Mouse (Mus musculus) retina, postnatal 1 day (tissue): ENCODE measurements at regions not wholly inside any gene's neighbourhood (a gene's known extent, or its start where the extent isn't known, plus 50 kb on each side); places are given as distances from the start of the nearest gene placed in this dataset.
A peak's percentile ranks its signal among the peaks of the same experiment; 100 is the strongest.

Source experiments
- DNase-seq: peaks from one replicate; pipeline ENCODE4 v3.0.0-alpha.2; 2012

GRCm38 (mm10) chr10:125726546-125726945 is 239.4 kb upstream of the Lrig3 start:
- no peak for DNase-seq

DNA sequence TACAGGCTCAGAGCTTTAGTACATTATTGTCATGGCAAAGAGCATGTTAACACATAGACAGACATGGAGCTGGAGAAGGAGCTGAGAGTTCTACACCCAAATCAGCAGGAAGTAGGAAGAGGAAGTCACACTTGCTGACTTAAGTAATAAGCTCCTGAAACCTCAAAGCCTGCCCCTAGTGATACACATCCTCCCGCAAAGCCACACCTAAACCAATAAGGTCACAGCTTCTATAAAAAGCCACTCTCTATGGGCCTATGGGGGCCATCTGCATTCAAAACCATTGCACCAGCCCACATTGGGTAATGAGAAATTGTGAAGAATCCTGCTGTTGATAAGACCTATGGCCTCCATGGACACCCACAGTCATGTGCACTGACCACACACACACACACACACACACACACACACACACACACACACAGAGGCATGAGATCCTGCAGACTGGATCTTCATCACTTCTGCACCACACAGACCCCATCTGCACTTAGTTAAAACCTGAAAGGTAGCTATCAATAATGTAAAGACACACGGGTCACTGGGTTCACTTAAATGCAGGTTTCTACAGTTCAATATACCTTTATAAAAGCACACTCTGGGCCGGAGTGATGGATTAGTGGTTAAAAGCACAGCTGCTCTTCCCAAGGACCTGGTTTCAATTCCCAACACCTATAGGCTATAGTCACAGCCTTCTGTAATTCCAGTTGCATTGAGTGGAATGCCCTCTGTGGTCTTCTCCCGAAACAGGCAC is 230.0 kb upstream of the Lrig3 start:
- DNase-seq, result no peak

- no peak for DNase-seq
These were observed 222.8 kb upstream of the Lrig3 start for GRCm38 (mm10) chr10:125743181-125743580.

- DNase-seq, result no peak
These were observed 216.9 kb upstream of the Lrig3 start for GRCm38 (mm10) chr10:125749031-125749585.

DNA sequence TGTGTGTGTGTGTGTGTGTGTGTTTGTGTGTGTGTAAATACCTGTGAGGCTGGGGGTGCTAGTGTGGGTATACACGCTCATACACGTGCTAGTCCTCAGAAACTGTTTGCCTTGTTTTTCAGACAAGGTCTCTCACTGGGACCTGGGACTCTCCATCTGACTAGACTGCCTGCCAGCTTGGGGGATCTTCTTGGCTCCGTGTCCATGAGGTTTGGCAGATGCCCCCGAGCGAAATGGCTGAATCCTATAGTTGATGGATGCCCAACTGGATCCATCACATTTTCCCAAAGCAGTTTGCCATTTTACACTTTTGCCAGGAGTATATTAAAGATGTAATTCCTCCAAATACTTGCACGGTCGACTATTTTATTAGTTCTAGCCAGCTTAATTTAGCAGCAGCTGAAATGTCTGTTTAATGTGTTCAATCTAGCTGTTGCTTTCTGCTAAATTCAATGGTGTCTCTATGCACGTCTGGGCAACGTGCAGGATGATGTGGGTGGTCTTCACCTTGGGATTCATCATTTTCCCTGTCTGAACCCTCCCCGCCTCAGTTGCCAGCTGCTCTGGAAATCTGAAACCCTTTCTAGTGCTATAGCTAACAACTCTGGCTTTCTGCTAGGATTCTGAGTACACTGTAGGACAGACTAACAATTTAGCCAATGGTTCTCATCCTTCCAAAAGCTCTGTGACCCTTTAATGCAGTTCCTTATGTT is 213.3 kb upstream of the Lrig3 start:
- DNase-seq, result no peak

DNA sequence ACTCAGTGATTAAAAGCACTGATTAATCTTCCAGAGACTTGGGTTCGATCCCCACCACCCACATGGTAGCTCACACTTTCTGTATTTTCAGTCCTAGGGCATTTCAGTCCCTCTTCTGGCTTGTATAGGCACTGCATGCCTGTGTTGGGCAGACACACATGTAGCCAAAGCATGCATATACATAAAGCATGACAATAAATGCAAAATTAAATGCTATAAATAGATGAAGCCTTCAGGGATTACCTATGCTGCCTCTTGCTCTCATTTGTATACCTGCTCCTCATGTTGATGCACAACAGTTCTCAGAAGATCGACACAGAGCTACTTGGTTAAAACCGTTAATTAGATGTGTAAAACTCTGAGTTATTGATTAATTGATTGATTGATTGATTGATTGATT is 206.8 kb upstream of the Lrig3 start:
- no peak for DNase-seq

GRCm38 (mm10) chr10:125762367-125763068 is 203.4 kb upstream of the Lrig3 start:
- peak; percentile 42 for DNase-seq

GRCm38 (mm10) chr10:125764402-125765102 is 201.4 kb upstream of the Lrig3 start:
- DNase-seq, result peak; percentile 69

GRCm38 (mm10) chr10:125765103-125765820 is 200.7 kb upstream of the Lrig3 start:
- no peak for DNase-seq

DNA sequence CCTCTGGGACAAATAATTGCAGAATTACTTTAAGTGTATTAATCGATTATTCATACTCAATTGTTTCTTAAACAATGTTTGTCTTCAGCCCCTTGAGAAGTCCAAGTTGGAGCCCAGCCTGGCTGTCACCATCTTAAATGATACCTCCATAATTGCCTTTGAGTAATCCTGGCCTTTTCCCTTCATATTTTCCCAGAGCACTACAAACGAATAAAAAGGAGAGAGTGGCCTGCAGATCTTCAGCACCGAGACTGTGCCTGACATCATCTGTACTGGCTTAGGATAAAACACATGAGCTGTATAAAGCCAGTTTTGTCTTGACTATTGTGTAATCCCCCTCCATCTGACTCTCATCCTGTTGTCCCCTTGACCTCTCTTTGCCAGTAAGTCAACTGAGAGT is 197.7 kb upstream of the Lrig3 start:
- DNase-seq, result no peak

DNA sequence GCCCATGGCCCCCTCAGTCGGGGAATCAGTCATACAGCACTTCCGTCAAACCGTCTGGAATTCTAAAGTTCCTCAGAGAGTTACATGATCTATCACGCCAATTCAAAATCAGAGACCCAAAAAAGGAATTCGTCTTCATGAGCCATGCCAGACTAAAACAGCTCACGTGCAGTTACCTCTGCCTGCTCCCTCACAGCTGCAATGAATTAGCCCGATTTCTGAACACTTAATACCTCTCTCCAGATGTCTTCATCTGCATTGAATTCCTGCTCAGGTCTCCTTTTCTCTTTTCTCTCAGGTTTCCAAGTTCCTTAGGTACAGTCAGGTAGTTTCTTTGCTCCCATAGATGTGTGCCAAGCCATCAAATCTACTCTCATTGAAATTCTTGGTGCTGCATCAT is 192.4 kb upstream of the Lrig3 start:
- DNase-seq, result no peak

DNA sequence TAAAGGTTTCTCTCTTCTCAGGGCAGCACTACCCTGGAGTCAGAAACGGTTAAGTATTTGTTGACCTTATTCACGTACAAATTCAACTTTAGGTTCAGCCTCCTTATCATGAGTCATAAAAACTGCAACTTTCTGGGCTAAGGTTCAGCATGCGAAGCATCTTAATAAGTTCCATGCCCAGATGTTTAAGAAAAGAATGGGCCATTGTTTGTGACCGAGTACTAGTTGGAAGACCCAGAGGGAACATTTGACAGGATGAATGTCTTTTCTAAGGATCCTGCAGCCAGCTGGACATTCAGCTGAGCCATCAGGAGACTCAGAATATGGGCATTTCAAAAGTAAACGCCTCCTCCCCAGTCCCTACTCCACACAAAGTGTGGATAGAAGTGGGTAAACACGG is 183.5 kb upstream of the Lrig3 start:
- no peak for DNase-seq

GRCm38 (mm10) chr10:125784896-125785295 is 181.1 kb upstream of the Lrig3 start:
- peak; percentile 73 for DNase-seq

- peak; percentile 79 for DNase-seq
These were observed 180.3 kb upstream of the Lrig3 start for GRCm38 (mm10) chr10:125785448-125786196.

DNA sequence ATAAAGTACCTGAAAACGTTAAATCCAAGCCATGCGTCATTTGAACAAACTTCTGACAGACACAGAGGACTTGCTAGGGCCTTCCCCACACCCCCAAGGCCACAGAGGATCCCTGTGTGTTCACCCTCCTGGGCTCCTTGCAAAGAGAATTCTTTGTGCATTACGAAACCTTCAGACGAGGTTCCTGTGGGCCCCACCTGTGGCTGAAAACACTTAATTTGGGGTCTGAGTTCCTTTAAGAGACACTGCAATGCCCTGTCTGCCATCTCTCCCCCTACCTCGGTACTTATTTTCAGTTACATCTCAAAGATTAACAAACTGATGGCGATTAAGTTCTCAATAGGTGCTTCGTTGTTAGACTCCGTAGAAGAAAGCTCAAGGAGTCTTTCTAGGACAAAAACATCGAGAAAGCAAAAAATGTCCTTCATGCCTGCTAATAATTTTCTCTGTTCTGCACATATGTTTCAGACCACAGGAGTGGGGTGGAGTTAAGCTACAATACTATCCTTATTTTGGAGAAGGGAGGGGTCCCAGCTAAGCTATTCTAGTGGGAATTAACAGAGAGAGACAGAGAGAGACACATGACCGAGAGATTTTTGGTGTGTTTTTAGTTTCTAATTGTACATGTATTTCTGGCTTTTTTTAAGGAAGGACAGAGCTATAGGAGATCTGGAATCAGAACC is 179.6 kb upstream of the Lrig3 start:
- no peak for DNase-seq

DNA sequence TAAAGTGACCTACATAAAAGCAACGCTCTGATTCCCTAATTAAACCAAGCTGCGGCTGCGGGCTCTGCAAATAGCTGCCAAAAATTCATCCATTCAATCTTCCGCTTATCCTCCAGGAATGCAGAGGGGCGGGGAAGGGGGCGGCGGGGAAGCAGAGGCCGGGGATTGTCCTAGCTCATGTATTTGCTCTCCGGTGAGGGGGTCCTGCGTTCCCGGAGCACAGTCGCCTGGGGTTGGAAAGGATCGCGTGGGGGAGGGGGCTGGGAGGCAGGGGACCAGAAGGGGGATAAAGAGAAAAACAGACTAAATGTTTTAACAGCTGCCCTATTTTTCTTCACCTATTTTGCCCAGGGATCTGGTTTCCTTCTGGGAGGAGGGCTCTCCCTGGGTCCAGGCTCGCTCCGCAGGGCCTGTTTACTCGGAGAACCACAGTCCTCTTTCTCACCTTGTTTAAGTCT is 179.1 kb upstream of the Lrig3 start:
- DNase-seq, result peak; percentile 80

DNA sequence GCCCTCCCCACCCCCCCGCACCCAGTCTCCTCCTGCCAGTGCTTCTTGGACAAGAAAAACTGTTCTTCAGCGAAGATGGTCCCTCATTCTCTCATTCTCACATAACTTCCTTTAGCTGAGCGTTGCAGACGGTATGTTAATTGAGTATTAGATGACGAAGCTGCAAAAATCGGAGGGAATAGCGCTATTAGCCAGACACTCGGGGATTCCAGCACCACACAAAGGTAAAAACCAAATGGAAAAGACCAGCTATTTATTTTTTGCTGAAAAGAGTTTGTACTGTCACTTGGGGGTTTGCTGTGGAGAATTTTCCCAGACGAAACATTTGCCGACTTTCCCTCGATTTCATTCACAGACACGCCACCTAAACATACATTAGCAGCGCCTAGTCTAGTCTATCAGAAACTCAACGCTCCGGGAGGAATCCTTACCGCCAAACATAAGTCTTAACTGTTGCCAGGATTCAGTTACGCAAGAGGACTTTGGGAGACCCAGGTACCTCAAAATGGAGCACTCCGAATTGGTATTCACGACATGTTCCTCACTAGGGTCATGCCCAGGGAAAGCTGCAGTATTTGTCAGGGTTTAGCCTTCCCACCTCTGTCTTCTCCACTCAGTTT is 178.4 kb upstream of the Lrig3 start:
- no peak for DNase-seq

DNA sequence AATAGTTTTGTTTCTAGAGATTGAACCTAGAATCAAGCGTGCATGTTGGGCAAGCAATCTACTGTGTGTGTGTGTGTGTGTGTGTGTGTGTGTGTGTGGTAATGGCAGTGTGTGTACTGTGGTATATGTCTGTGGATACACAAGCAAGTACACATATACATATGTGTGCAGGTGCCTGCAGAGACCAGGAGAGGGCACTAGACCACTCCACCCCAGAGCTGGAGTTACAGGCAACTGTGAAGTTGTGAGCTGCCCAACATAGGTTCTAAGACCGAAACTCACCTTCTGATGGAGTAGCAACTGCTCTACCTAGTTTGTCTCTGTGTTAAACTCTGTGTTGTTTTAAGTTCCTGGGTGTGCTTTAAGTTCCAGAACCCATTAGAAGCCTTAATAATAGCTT is 177.7 kb upstream of the Lrig3 start:
- DNase-seq, result no peak

DNA sequence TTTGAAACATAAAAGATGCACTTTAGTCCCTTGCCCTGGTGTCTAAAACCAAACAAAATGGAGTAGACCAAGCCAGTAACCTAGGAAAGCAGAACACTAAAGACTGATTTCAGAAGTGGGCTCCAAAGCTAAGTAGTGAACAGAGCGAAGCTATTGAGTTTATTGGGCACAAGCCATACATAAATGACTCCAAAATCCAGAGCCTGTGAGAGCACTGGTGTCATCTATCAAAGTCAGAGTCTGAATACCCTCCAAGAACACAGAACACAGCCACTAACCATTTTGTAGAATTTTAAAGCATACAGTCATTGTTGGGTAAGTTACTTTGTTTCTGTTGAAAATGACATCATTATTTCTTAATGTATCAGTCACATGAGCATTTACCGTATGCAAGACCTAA is 175.0 kb upstream of the Lrig3 start:
- DNase-seq, result no peak

DNA sequence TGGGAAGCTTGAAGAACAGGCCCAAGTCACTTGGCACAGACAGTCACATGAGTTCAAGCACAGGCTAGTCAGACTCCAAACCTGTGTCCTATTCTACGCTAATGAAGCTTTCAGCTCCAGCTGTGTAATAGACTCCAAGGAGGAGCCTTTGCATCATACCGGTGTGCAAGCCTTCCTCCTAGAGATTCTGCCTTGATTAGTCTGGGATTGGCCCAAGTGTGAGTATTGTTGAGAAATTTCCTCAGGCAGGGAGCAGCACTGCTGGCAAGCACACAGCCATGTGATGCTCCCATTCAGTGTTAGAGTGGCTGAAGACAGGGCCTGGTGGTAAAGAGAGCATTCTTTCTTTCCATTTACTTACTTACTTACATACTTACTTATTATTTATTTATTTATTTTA is 171.5 kb upstream of the Lrig3 start:
- no peak for DNase-seq
